Mouse (Mus musculus): Measurements from ENCODE around the gene Fbxw4.

- TF ChIP-seq GATA2 (IDR thresholded peaks at IDR 0.05; ENCODE audit: borderline replicate concordance, low read depth, low read length) (no peak), CTCF (IDR thresholded peaks at IDR 0.05; ENCODE audit: low read depth, low read length) (no peak), GATA1 (IDR thresholded peaks at IDR 0.05; ENCODE audit: borderline replicate concordance, low read length) (no peak), POLR2AphosphoS5 (IDR thresholded peaks at IDR 0.05; ENCODE audit: insufficient replicate concordance, low read depth, low read length) (no peak), TAL1 (conservative IDR thresholded peaks at IDR 0.05; ENCODE audit: low read depth, low read length) (no peak)
These were observed 66.0 kb downstream of the Fbxw4 start for GRCm38 (mm10) chr19:45594079-45594478.
